Mouse (Mus musculus) midbrain, embryonic 16.5 days (tissue): ENCODE data around the gene Gm38100. TPM values are rescaled to one million over a fixed set of nuclear protein-coding genes. Genes with fewer than 3 reads are reported as not detected.
A peak's percentile ranks its signal among the peaks of the same experiment; 100 is the strongest.

ENCODE experiments used
- ATAC-seq: fragments of 200-750 bp; cut with Nextera tagmentation; 2 replicates; pipeline ENCODE4 v1.8.0; 2017; ENCODE audit warnings: moderate TSS enrichment
- H3K27ac ChIP-seq: fragments of 300-500 bp; sonication (generic); 2 replicates; pipeline ENCODE4 v1.5.1; 2014; ENCODE audit warnings: mild to moderate bottlenecking, low read length, mixed read lengths
- H3K27me3 ChIP-seq: fragments of 300-500 bp; sonication (generic); 2 replicates; pipeline ENCODE4 v1.6.1; 2014; ENCODE audit warnings: low read depth, low read length, mixed read lengths; ENCODE audit not compliant: control insufficient read depth, insufficient read depth
- H3K36me3 ChIP-seq: fragments of 300-500 bp; sonication (generic); 2 replicates; pipeline ENCODE4 v1.6.1; 2014; ENCODE audit warnings: mild to moderate bottlenecking, low read length, moderate library complexity, mixed read lengths; ENCODE audit not compliant: control insufficient read depth, insufficient read depth
- H3K4me1 ChIP-seq: fragments of 300-500 bp; sonication (generic); 2 replicates; pipeline ENCODE4 v1.6.1; 2014; ENCODE audit warnings: mild to moderate bottlenecking, low read length, mixed read lengths; ENCODE audit not compliant: control insufficient read depth, insufficient read depth
- H3K4me2 ChIP-seq: fragments of 300-500 bp; sonication (generic); 2 replicates; pipeline ENCODE4 v1.6.1; 2014; ENCODE audit warnings: mild to moderate bottlenecking, low read length, mixed read lengths
- H3K4me3 ChIP-seq: fragments of 300-500 bp; sonication (generic); 2 replicates; pipeline ENCODE4 v1.5.1; 2014; ENCODE audit warnings: low read depth, mild to moderate bottlenecking, low read length, moderate library complexity, mixed read lengths
- H3K9ac ChIP-seq: fragments of 300-500 bp; sonication (generic); 2 replicates; pipeline ENCODE4 v1.6.1; 2014; ENCODE audit warnings: low read depth, low read length, mixed read lengths
- H3K9me3 ChIP-seq: fragments of 300-500 bp; sonication (generic); replicated peaks from 2 replicates; pipeline ENCODE4 v1.6.1; 2014; ENCODE audit warnings: mild to moderate bottlenecking, low read length, mixed read lengths; ENCODE audit not compliant: control insufficient read depth, poor library complexity, severe bottlenecking
- WGBS: fragments of 180-500 bp; shearing (Covaris S2); extraction: QIAGEN DNeasy Blood & Tissue Kit; methylation state at CpG from one replicate; pipeline ENCODE4 v1.1.7; 2014; 5-methylcytosine and 5-hydroxymethylcytosine counted together
- polyA plus RNA-seq: library from polyadenylated mRNA; unstranded; fragments of >200 nt; fragmentation: Nextera tagmentation; extraction: Ambion mirVana; gene quantifications from 2 replicates; pipeline ENCODE4 v1.2.1, GENCODE M21; 2015

Gene Gm38100
- not detected in 2 replicates for polyA plus RNA-seq

DNA sequence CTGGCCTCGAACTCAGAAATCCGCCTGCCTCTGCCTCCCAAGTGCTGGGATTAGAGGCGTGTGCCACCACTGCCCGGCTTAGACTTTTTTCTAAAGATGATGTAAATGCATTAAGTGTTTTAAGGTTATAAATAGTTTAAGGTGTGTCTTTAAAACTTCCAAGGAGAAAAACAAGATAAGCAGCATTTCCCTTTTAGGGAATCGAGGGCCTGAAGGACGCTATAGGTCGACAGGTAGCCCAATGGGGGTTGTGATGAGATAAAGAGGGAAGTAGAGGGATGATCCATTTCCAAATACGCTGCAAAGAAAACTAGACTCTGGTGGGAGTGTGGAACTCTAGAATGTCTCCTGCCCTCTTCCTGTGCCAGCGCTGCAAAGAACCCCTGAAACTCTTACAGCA is at the start of gene Gm38100:
Gene Gm38100 (plus strand): TSS at position 301 of the 400 bp plus-strand sequence.
- no peak within 1 kb of the TSS for H3K27ac ChIP-seq

DNA sequence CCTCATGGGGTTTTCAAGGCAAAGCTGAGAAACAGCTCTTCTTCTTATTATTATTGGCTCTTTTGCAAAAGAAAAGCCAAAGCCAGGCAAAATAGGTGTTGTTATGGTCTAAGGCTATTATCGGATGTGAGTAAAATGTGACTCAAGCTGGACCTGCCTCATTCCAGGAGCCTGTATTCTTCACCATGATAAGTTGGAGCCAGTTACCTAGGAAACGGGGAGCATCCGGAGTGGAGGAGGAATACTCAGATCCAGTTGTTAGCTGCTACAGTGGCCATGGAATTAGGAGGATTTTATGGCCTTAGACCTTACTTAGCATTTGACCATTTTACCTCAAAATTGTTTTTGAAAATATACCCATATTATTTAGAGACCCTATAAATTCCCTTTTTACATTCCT is 49.4 kb upstream of the Gm38100 start:
- Histone ChIP-seq H3K4me1 (peaks cover 3% of the 10 kb centered on the region; the same call in 1 of the 2 replicates), H3K9me3 (no peaks in the 10 kb centered on the region), H3K9ac (no peak overlapping the region), H3K4me3 (no peak overlapping the region), H3K4me2 (no peak overlapping the region), H3K27me3 (no peaks in the 10 kb centered on the region), H3K36me3 (no peaks in the 10 kb centered on the region), H3K27ac (no peak overlapping the region)
- ATAC-seq, result peak; percentile 63; the same call in 1 of the 2 replicates
- WGBS, result 43% methylated on average over 3 of the region's 3 CpGs

More for the DNA sequence above, at the start of gene Gm38100:
- no peaks in the 10 kb centered on the region for H3K36me3 ChIP-seq
- no peaks in the 10 kb centered on the region for H3K27me3 ChIP-seq
- no peaks in the 10 kb centered on the region for H3K4me1 ChIP-seq
- WGBS, result 94% methylated on average over 9 of the region's 9 CpGs
- H3K4me2 ChIP-seq, result no peak within 1 kb of the TSS
- H3K4me3 ChIP-seq, result no peak within 1 kb of the TSS
- H3K9ac ChIP-seq, result no peak within 1 kb of the TSS
- no peaks in the 10 kb centered on the region for H3K9me3 ChIP-seq
- no peak for ATAC-seq

DNA sequence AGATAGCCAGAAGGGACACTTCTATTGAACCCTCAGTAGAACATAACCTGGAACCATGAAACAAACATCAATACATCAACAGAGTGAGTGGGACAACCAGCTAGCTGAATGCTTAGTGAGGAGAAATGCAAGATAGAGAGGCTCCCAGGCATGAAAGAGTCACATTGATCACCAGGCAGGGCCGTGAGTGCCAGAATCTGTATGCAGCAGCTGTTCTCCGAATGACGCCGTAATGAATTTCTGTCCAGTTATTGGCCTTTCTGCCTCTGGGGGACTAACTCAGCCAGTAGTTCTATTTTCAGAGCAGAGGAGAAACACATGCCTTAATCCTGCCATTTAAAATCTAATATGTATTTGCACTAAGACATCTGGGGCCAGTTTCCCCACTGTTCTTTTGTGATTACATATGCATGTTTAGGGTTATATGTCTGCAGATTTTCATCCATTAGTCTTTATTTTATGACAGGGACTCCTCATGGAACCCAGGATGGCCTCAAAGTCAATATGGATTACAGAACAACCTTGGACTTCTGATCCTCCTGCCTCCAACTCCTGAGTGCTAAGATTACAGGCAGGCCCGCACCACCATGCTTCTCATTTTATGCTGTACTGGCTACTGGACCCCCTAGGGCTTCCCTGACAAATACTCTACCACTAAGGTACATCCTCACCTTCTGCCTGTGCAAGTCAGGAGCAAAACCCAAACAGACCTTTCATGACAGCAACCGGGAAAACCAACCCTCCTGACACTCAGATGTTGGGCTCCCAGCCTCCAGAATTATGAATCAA is 47.9 kb upstream of the Gm38100 start:
- no peak overlapping the region for H3K4me2 ChIP-seq
- H3K4me1 ChIP-seq, result no peaks in the 10 kb centered on the region
- H3K27ac ChIP-seq, result no peak overlapping the region
- no peak overlapping the region for H3K9ac ChIP-seq
- peak; percentile 30 for ATAC-seq
- WGBS, result 57% methylated on average over 6 of the region's 6 CpGs
- no peaks in the 10 kb centered on the region for H3K36me3 ChIP-seq
- no peak overlapping the region for H3K4me3 ChIP-seq
- H3K9me3 ChIP-seq, result no peaks in the 10 kb centered on the region
- H3K27me3 ChIP-seq, result no peaks in the 10 kb centered on the region

DNA sequence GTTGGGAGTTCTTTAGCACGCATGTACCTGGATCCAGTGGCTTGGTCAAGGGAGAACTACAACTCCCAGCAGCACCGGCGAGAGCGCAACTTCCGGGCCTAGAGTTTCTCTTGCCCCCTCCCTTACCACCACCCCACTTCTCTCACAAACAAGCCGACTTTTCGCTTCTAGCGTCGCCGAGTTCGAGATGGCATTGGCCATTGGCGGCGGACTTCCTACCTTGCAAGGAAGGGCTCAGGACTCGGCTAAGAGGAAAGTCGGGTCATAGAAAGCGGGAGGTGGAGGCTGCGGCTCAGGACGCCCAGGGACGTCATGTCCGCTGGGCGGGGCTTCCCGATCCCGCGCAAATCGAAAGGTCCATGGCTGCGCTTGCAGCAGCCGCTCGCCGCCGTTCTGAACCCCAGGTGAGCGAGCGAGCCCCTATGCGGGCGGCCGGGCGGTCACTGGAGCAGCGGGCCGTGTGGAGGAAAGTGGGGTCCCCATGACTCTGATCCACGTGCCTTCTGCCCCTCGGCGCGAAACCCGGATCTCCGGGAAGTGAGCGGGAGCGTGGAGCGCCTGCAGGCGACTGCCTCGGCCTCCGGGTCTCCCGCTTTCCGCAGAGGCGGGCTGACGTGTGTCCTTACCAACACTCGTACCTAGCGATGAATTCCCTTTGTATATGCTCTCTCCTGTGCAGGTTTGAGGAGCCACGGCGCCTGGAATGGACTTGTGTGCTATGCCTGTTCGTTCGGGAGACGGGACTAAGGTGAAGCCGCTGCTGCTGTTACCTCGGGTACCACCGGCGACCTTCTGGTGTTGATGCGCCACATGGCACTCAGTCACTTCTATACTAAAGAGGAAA is 39.5 kb upstream of the Gm38100 start, which contains the start of gene Exo1:
Gene Exo1 (plus strand): TSS at position 129 of the 844 bp plus-strand sequence.
- H3K36me3 ChIP-seq, result no peaks in the 10 kb centered on the region
- H3K4me3 ChIP-seq, result peak within 1 kb of the TSS; percentile 76
- no peaks in the 10 kb centered on the region for H3K27me3 ChIP-seq
- H3K27ac ChIP-seq, result peak within 1 kb of the TSS; percentile 83
- peak within 1 kb of the TSS; percentile 70 for H3K9ac ChIP-seq
- peak; percentile 99 for ATAC-seq
- under 1% methylated on average over 66 of the region's 66 CpGs for WGBS
- H3K9me3 ChIP-seq, result no peaks in the 10 kb centered on the region
- H3K4me1 ChIP-seq, result peaks cover 3% of the 10 kb centered on the region
- peak within 1 kb of the TSS; percentile 98 for H3K4me2 ChIP-seq

DNA sequence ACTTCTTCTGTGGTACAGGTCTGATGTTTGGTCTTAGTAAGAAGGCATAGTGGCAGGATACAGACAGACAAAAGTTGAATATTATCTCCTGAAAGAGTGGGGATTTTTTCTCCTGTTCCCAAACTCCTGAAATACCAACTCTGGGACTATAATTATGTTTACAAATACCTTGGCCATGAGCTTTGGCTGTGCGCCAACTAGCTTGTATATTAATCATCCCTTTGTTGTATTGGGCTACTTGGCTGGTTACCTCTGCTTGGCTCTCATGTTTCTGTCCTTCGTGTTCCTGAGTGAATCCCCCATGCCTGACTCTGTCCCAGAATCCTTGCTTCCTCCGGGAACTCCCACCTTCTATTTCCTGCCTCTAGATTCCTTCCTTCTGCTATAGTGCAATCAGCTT is 36.7 kb upstream of the Gm38100 start:
- no peak overlapping the region for H3K4me2 ChIP-seq

DNA sequence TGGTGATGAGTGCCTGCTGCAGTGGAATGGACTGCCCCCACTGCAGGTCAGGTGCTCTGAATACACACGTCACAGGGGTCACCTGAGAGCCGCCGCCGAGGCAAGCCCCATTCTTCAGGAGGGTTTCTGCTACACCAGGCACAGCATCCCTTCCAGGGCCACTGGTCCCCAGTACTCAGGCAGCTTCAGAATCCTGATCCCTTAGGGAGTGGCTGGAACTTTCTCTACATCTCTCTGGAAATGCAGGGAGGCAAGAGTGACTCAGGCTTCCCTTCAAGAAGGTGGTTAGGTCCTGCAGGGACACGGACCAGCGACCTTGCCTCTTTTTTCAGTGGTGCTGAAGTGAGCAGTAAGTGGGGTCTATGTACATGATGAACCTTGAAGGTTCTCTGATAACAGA is 26.9 kb upstream of the Gm38100 start:
- no peak for ATAC-seq
- no peak overlapping the region for H3K9ac ChIP-seq
- H3K27ac ChIP-seq, result no peak overlapping the region
- H3K27me3 ChIP-seq, result no peaks in the 10 kb centered on the region
- H3K36me3 ChIP-seq, result no peaks in the 10 kb centered on the region
- 91% methylated on average over 6 of the region's 6 CpGs for WGBS
- H3K4me2 ChIP-seq, result no peak overlapping the region
- H3K9me3 ChIP-seq, result no peaks in the 10 kb centered on the region
- no peak overlapping the region for H3K4me3 ChIP-seq
- H3K4me1 ChIP-seq, result no peaks in the 10 kb centered on the region

More for the DNA sequence above, 36.7 kb upstream of the Gm38100 start:
- WGBS, result 90% methylated on average over 3 of the region's 3 CpGs
- Histone ChIP-seq H3K4me3 (no peak overlapping the region), H3K9ac (no peak overlapping the region), H3K9me3 (no peaks in the 10 kb centered on the region), H3K4me1 (peaks cover 3% of the 10 kb centered on the region), H3K27ac (no peak overlapping the region), H3K36me3 (no peaks in the 10 kb centered on the region), H3K27me3 (no peaks in the 10 kb centered on the region)
- ATAC-seq, result no peak

DNA sequence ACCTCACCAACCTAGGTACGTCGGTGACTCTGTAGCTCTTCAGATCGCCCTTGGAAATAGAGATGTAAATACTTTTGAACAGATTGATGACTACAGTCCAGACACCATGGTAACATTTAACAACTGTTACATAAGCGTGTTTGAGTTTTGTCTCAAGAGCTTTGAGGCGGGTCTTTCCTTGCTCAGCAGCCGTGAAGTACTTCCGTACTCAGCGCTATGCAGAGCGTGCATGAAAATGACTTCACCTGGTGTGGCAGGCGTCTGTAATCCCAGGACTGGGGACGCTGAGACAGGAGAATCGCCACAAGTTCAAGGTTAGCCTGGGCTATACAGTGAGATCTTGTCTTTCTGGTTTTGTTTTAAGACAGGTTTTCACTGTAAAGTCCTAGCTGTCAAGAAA is 26.4 kb upstream of the Gm38100 start:
- Histone ChIP-seq H3K36me3 (no peaks in the 10 kb centered on the region), H3K27me3 (no peaks in the 10 kb centered on the region), H3K27ac (no peak overlapping the region), H3K4me3 (no peak overlapping the region), H3K4me1 (no peaks in the 10 kb centered on the region), H3K9ac (no peak overlapping the region), H3K4me2 (no peak overlapping the region), H3K9me3 (no peaks in the 10 kb centered on the region)
- WGBS, result 92% methylated on average over 12 of the region's 12 CpGs
- no peak for ATAC-seq

DNA sequence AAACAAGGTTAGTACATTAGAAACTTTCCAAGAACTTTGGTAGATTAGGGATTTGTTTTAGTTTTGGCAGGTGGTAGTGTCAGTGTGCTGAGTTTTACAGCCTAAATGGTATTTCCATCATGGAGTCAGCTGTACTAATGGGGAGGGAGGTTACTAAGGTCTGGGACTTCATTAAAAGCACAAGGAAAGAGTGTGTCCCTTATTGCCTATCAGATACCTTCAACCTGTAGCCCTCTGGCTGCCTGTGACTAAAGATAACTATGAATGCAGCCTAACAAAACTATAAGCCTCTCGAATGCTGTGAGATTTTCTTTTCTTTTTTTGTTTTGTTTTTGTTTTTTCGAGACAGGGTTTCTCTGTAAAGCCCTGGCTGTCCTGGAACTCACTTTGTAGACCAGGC is 8.9 kb upstream of the Gm38100 start:
- 95% methylated on average over 2 of the region's 2 CpGs for WGBS
- Histone ChIP-seq H3K27ac (no peak overlapping the region), H3K4me2 (no peak overlapping the region)

DNA sequence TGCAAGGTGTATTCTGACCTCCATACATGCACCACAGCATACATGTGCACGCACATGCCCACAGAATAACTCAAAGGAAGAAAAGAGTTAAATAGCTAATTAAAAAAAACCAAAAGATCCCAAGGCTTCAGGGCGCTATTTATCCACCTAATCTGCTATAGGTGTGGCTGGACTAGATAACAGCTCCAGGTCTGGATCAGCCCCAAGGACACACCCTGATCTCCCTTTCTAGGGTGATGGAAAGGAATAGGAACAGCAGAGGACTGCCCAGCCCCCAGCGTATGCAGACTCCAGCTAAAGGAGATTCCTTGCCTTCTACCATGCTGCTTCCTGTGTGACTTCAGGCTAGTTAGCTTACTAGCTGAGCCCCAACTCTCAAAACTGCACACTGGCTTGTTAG is 8.1 kb upstream of the Gm38100 start:
- no peaks in the 10 kb centered on the region for H3K9me3 ChIP-seq
- H3K4me3 ChIP-seq, result no peak overlapping the region
- H3K4me1 ChIP-seq, result no peaks in the 10 kb centered on the region
- 90% methylated on average over 3 of the region's 3 CpGs for WGBS
- H3K27ac ChIP-seq, result no peak overlapping the region
- no peak for ATAC-seq
- no peak overlapping the region for H3K9ac ChIP-seq
- H3K4me2 ChIP-seq, result no peak overlapping the region
- H3K27me3 ChIP-seq, result no peaks in the 10 kb centered on the region
- H3K36me3 ChIP-seq, result no peaks in the 10 kb centered on the region

More for the DNA sequence above, 8.9 kb upstream of the Gm38100 start:
- ATAC-seq, result no peak
- no peaks in the 10 kb centered on the region for H3K4me1 ChIP-seq
- no peak overlapping the region for H3K4me3 ChIP-seq
- H3K9ac ChIP-seq, result no peak overlapping the region
- H3K36me3 ChIP-seq, result no peaks in the 10 kb centered on the region
- H3K9me3 ChIP-seq, result no peaks in the 10 kb centered on the region
- H3K27me3 ChIP-seq, result no peaks in the 10 kb centered on the region
